Mouse (Mus musculus) CH12.LX (cell line): ENCODE data around the gene Zfp423. TPM values are rescaled to one million over a fixed set of nuclear protein-coding genes. Genes with fewer than 3 reads are reported as not detected.

Experiments
- DNase-seq: peaks from one replicate; pipeline ENCODE4 v3.0.0-alpha.2; 2013; ENCODE audit errors: extremely low read depth
- H3K27ac ChIP-seq: 2 replicates; pipeline ENCODE4 v1.5.1; 2012; ENCODE audit warnings: low read depth, mild to moderate bottlenecking, control low read depth, moderate library complexity; ENCODE audit not compliant: insufficient read depth
- H3K27me3 ChIP-seq: replicated peaks from 2 replicates; pipeline ENCODE3; 2012; ENCODE audit warnings: inconsistent platforms
- H3K36me3 ChIP-seq, 2 experiments: replicated peaks in 1 of 2; 2 replicates each; pipeline versions ENCODE3 to v1.6.1; 2012; ENCODE audit warnings: inconsistent platforms in 1 of 2, low read length in 1 of 2, mild to moderate bottlenecking in 1 of 2, mixed read lengths in 1 of 2, moderate library complexity in 1 of 2; ENCODE audit not compliant: control insufficient read depth in 1 of 2, insufficient read depth in 1 of 2
- H3K4me1 ChIP-seq, 2 experiments: 2 replicates each; pipeline ENCODE4 v1.6.1; 2012; ENCODE audit warnings: inconsistent platforms in 1 of 2, moderate library complexity in 1 of 2; ENCODE audit not compliant: insufficient read depth in 2 of 2, control insufficient read depth in 1 of 2
- H3K4me2 ChIP-seq: 2 replicates; pipeline ENCODE4 v1.6.1; 2012; ENCODE audit warnings: low read depth, mild to moderate bottlenecking, control low read depth; ENCODE audit not compliant: poor library complexity, insufficient read depth, severe bottlenecking
- H3K4me3 ChIP-seq, 3 experiments: fragments of 150-350 bp in 1 of 3; sonication (generic) in 1 of 3; replicated peaks in 1 of 3; 2 replicates each; pipeline versions ENCODE3 to v1.5.1; 2011 to 2012; ENCODE audit warnings: low read depth in 2 of 3, low read length in 2 of 3, mild to moderate bottlenecking in 2 of 3, moderate library complexity in 2 of 3, control low read depth in 1 of 3, improper control_type of control experiment in 1 of 3, inconsistent platforms in 1 of 3, mixed read lengths in 1 of 3; ENCODE audit not compliant: poor library complexity in 1 of 3
- H3K79me2 ChIP-seq: replicated peaks from 2 replicates; pipeline ENCODE4 v1.6.1; 2012; ENCODE audit warnings: mild to moderate bottlenecking, moderate library complexity; ENCODE audit not compliant: control insufficient read depth, poor library complexity, insufficient read depth, severe bottlenecking; ENCODE audit errors: extremely low read depth
- H3K9ac ChIP-seq: 2 replicates; pipeline ENCODE4 v1.6.1; 2012; ENCODE audit warnings: low read depth, mild to moderate bottlenecking, control low read depth, moderate library complexity; ENCODE audit not compliant: insufficient read depth
- H3K9me3 ChIP-seq: replicated peaks from 2 replicates; pipeline ENCODE3; 2012; ENCODE audit warnings: low read length, inconsistent platforms, mixed read lengths
- BHLHE40 ChIP-seq: IDR thresholded peaks from 2 replicates; pipeline ENCODE4 v1.6.1; 2011; ENCODE audit warnings: mild to moderate bottlenecking, low read depth, low read length, improper control_type of control experiment
- CHD1 ChIP-seq: IDR thresholded peaks from 2 replicates; pipeline ENCODE4 v1.6.1; 2012; ENCODE audit warnings: low read depth, low read length, improper control_type of control experiment, inconsistent platforms
- CHD2 ChIP-seq: IDR thresholded peaks from 2 replicates; pipeline ENCODE4 v1.6.1; 2011; ENCODE audit warnings: low read length, improper control_type of control experiment
- CTCF ChIP-seq, 2 experiments: IDR thresholded peaks in 1 of 2; conservative IDR thresholded peaks in 1 of 2; 2 replicates each; pipeline ENCODE4 v1.5.1; 2011 to 2012; ENCODE audit warnings: low read depth in 2 of 2, low read length in 2 of 2, improper control_type of control experiment in 1 of 2, inconsistent platforms in 1 of 2, mild to moderate bottlenecking in 1 of 2, moderate library complexity in 1 of 2
- E2F4 ChIP-seq: IDR thresholded peaks from 2 replicates; pipeline ENCODE4 v1.6.1; 2011; ENCODE audit warnings: low read depth, low read length, improper control_type of control experiment; ENCODE audit not compliant: insufficient replicate concordance
- EP300 ChIP-seq: IDR thresholded peaks from 2 replicates; pipeline ENCODE4 v1.6.1; 2011; ENCODE audit warnings: low read length, improper control_type of control experiment
- ETS1 ChIP-seq: conservative IDR thresholded peaks from 2 replicates; pipeline ENCODE4 v1.6.1; 2012; ENCODE audit warnings: low read depth, mild to moderate bottlenecking, inconsistent platforms, low read length, improper control_type of control experiment, moderate library complexity
- GABPA ChIP-seq: IDR thresholded peaks from 2 replicates; pipeline ENCODE4 v1.6.1; 2012; ENCODE audit warnings: low read depth, low read length, improper control_type of control experiment, inconsistent platforms; ENCODE audit not compliant: insufficient replicate concordance
- HCFC1 ChIP-seq: IDR thresholded peaks from 2 replicates; pipeline ENCODE4 v1.6.1; 2012; ENCODE audit warnings: low read depth, mild to moderate bottlenecking, inconsistent platforms, low read length, improper control_type of control experiment
- IRF4 ChIP-seq: IDR thresholded peaks from 2 replicates; pipeline ENCODE4 v1.6.1; 2014; ENCODE audit warnings: low read depth, mild to moderate bottlenecking, inconsistent platforms, low read length, improper control_type of control experiment
- JUN ChIP-seq: IDR thresholded peaks from 2 replicates; pipeline ENCODE4 v1.6.1; 2011; ENCODE audit warnings: low read depth, mild to moderate bottlenecking, low read length, improper control_type of control experiment, moderate library complexity; ENCODE audit not compliant: insufficient read depth
- JUND ChIP-seq: conservative IDR thresholded peaks from 2 replicates; pipeline ENCODE4 v1.6.1; 2011; ENCODE audit warnings: low read depth, low read length, improper control_type of control experiment
- KAT2A ChIP-seq: IDR thresholded peaks from 2 replicates; pipeline ENCODE4 v1.6.1; 2012; ENCODE audit warnings: low read length, improper control_type of control experiment, inconsistent platforms; ENCODE audit not compliant: insufficient replicate concordance
- MAFK ChIP-seq: IDR thresholded peaks from 2 replicates; pipeline ENCODE4 v1.6.1; 2011; ENCODE audit warnings: low read length, improper control_type of control experiment; ENCODE audit not compliant: insufficient replicate concordance
- MAX ChIP-seq: IDR thresholded peaks from 2 replicates; pipeline ENCODE4 v1.6.1; 2011; ENCODE audit warnings: low read length, improper control_type of control experiment
- MAZ ChIP-seq: IDR thresholded peaks from 2 replicates; pipeline ENCODE4 v1.6.1; 2012; ENCODE audit warnings: low read depth, mild to moderate bottlenecking, inconsistent platforms, low read length, improper control_type of control experiment, moderate library complexity
- MEF2A ChIP-seq: IDR thresholded peaks from 2 replicates; pipeline ENCODE4 v1.6.1; 2014; ENCODE audit warnings: low read depth, mild to moderate bottlenecking, inconsistent platforms, low read length, improper control_type of control experiment, borderline replicate concordance
- MXI1 ChIP-seq: IDR thresholded peaks from 2 replicates; pipeline ENCODE4 v1.6.1; 2011; ENCODE audit warnings: mild to moderate bottlenecking, low read depth, low read length, improper control_type of control experiment
- NELFE ChIP-seq: IDR thresholded peaks from 2 replicates; pipeline ENCODE4 v1.6.1; 2011; ENCODE audit warnings: low read depth, low read length, improper control_type of control experiment
- NRF1 ChIP-seq: IDR thresholded peaks from 2 replicates; pipeline ENCODE4 v1.6.1; 2014; ENCODE audit warnings: low read depth, mild to moderate bottlenecking, inconsistent platforms, low read length, improper control_type of control experiment, moderate library complexity
- POLR2A ChIP-seq: IDR thresholded peaks from 2 replicates; pipeline ENCODE4 v1.6.1; 2011; ENCODE audit warnings: low read depth, mild to moderate bottlenecking, improper control_type of control experiment, low read length
- POLR2AphosphoS2 ChIP-seq: IDR thresholded peaks from 2 replicates; pipeline ENCODE4 v1.6.1; 2011; ENCODE audit warnings: low read depth, low read length, improper control_type of control experiment
- RAD21 ChIP-seq: IDR thresholded peaks from 2 replicates; pipeline ENCODE4 v1.6.1; 2011; ENCODE audit warnings: low read depth, mild to moderate bottlenecking, low read length, improper control_type of control experiment, moderate library complexity
- RCOR1 ChIP-seq: conservative IDR thresholded peaks from 2 replicates; pipeline ENCODE4 v1.6.1; 2012; ENCODE audit warnings: low read depth, mild to moderate bottlenecking, inconsistent platforms, low read length, improper control_type of control experiment
- SIN3A ChIP-seq: IDR thresholded peaks from 2 replicates; pipeline ENCODE4 v1.6.1; 2012; ENCODE audit warnings: low read length, improper control_type of control experiment, inconsistent platforms
- SMC3 ChIP-seq: IDR thresholded peaks from 2 replicates; pipeline ENCODE4 v1.6.1; 2011; ENCODE audit warnings: low read depth, low read length, improper control_type of control experiment
- TCF12 ChIP-seq: IDR thresholded peaks from 2 replicates; pipeline ENCODE4 v1.6.1; 2014; ENCODE audit warnings: low read depth, mild to moderate bottlenecking, inconsistent platforms, low read length, improper control_type of control experiment
- USF1 ChIP-seq: IDR thresholded peaks from 2 replicates; pipeline ENCODE4 v1.6.1; 2014; ENCODE audit warnings: low read depth, mild to moderate bottlenecking, inconsistent platforms, low read length, improper control_type of control experiment
- USF2 ChIP-seq: conservative IDR thresholded peaks from 2 replicates; pipeline ENCODE4 v1.6.1; 2011; ENCODE audit warnings: low read depth, low read length, improper control_type of control experiment
- ZC3H11A ChIP-seq: IDR thresholded peaks from 2 replicates; pipeline ENCODE4 v1.6.1; 2012; ENCODE audit warnings: low read depth, mild to moderate bottlenecking, inconsistent platforms, low read length, improper control_type of control experiment
- ZKSCAN1 ChIP-seq: IDR thresholded peaks from 2 replicates; pipeline ENCODE4 v1.6.1; 2012; ENCODE audit warnings: low read depth, inconsistent platforms, low read length, improper control_type of control experiment, borderline replicate concordance
- ZNF384 ChIP-seq: IDR thresholded peaks from 2 replicates; pipeline ENCODE4 v1.6.1; 2012; ENCODE audit warnings: low read depth, low read length, improper control_type of control experiment, inconsistent platforms
- dilution Hi-C: fragments of 300-500 bp; cut with MboI; formaldehyde crosslinking; loops from 2 replicates; pipeline ENCODE4 v1.14.3; 2020; ENCODE audit warnings: low sequenced_read_pairs; ENCODE audit not compliant: extremely low pct_unique_long_range_greater_than_20kb, extremely low pct_ligation_motif_present
- in situ Hi-C: fragments of 300-500 bp; cut with MboI; formaldehyde crosslinking; loops from 3 replicates; pipeline ENCODE4 v1.14.3; 2019; ENCODE audit warnings: low sequenced_read_pairs, low pct_ligation_motif_present, low pct_unique_long_range_greater_than_20kb, mixed read lengths
- polyA plus RNA-seq: library from polyadenylated mRNA; unstranded; fragments of >175 nt; gene quantifications from 2 replicates; pipeline ENCODE4 v1.2.1, GENCODE M21; 2012; ENCODE audit warnings: low read depth; ENCODE audit not compliant: insufficient read length
- total RNA-seq, 2 experiments: library from RNA; depleted of rRNA; stranded (reverse); fragments of 300-350 nt in 1 of 2; fragments of >200 nt in 1 of 2; gene quantifications; 2 replicates each; pipeline ENCODE4 v1.2.3; 2012 to 2014

The Zfp423 gene
- total and polyA plus RNA-seq, 3 experiments, result 0.25 to 2.7 (median 0.32) TPM

DNA sequence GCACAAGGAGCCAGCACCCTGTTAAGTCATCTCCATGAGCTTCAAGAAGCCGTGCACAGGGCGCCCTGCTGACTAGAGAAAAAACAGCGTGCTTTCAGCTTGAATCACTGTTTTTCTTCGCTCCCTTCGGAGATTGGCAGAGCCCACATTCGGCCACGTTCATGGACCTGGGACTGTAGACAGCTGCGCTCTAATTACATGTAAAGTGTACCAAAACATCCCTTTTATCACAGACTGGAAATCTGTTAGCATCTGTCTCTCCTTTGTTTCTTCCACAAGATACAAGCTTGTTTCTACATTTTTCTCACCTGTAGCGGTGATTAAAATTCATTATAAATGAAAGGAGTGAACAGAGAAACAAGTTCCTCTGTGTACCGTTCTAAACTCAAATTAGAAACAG is 164.8 kb downstream of the Zfp423 start:
- no peaks in the 10 kb centered on the region for H3K36me3 ChIP-seq
- dilution Hi-C loops (no loop called here), in situ Hi-C loops (no loop called here)
- H3K9me3 ChIP-seq, result no peaks in the 10 kb centered on the region
- no peak overlapping the region for H3K27ac ChIP-seq
- H3K9ac ChIP-seq, result no peak overlapping the region
- H3K27me3 ChIP-seq, result no peaks in the 10 kb centered on the region
- TF ChIP-seq NELFE, result no peak
- TF ChIP-seq SIN3A, result no peak
- no peak for TF ChIP-seq EP300
- no peak for TF ChIP-seq HCFC1
- TF ChIP-seq CHD1, result no peak
- TF ChIP-seq BHLHE40, result no peak
- TF ChIP-seq USF2, result no peak
- no peak for TF ChIP-seq KAT2A
- no peak for TF ChIP-seq MXI1
- TF ChIP-seq MAX, result no peak
- no peak for TF ChIP-seq RAD21
- TF ChIP-seq JUND, result no peak
- no peak for TF ChIP-seq ETS1
- H3K79me2 ChIP-seq, result no peaks in the 10 kb centered on the region
- DNase-seq, result no peak
- H3K4me3 ChIP-seq, result no peak overlapping the region
- no peak overlapping the region for H3K4me2 ChIP-seq
- H3K4me1 ChIP-seq, result peaks cover 0 to 25% of the 10 kb centered on the region in 2 experiments; a peak in 2 of 4 replicates

DNA sequence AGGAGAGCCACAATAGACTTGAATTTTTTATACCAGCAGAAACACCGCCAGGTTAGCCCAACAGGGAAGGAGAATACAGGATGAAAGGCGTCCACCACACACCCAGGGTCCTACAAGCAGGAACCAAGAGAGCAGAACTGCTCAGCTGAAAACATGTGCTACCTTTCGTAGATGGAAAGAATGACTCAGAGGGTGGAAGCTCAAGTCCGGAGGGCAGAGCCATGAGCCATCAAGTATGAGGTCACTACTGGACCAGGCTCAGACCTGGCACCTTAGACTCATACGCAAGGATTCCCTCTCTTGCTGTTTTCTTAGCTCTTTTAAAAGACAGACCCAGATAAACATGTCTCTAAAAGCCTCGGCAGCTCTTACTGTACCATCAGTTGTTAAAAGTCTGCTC is 168.3 kb downstream of the Zfp423 start:
- dilution Hi-C loops, result no loop called here
- H3K79me2 ChIP-seq, result no peaks in the 10 kb centered on the region
- no peaks in the 10 kb centered on the region for H3K9me3 ChIP-seq
- peaks cover 0 to 24% of the 10 kb centered on the region in 2 experiments; a peak in 2 of 4 replicates for H3K4me1 ChIP-seq
- no peak overlapping the region for H3K4me3 ChIP-seq
- no peaks in the 10 kb centered on the region for H3K36me3 ChIP-seq
- no peaks in the 10 kb centered on the region for H3K27me3 ChIP-seq
- H3K4me2 ChIP-seq, result peak overlapping the region; percentile 53
- no peak overlapping the region for H3K9ac ChIP-seq
- H3K27ac ChIP-seq, result no peak overlapping the region
- DNase-seq, result peak; percentile 83
- in situ Hi-C loops, result no loop called here
- TF ChIP-seq SMC3 (no peak), POLR2A (no peak), NELFE (no peak), MAZ (no peak), CHD2 (no peak), TCF12 (peak; percentile 28; the same call in 1 of the 2 replicates), HCFC1 (no peak; the same call in 1 of the 2 replicates), GABPA (no peak), SIN3A (no peak), MAX (peak; percentile 89), USF1 (no peak), MAFK (no peak), IRF4 (peak; percentile 70; the same call in 1 of the 2 replicates), POLR2AphosphoS2 (no peak), ZKSCAN1 (no peak), E2F4 (no peak), ZC3H11A (no peak), MEF2A (peak; percentile 60; the same call in 1 of the 2 replicates), USF2 (no peak), CTCF (conservative IDR thresholded peaks at IDR 0.05 in 1 of 2, IDR thresholded peaks at IDR 0.05 in 1 of 2; ENCODE audit: low read depth in 2 of 2, low read length in 2 of 2) (no peak), JUN (peak; percentile 97), RAD21 (no peak), NRF1 (no peak), JUND (peak; percentile 98), ZNF384 (no peak), KAT2A (no peak), MXI1 (peak; percentile 58; the same call in 1 of the 2 replicates), BHLHE40 (peak; percentile 65), RCOR1 (no peak)
